Mouse (Mus musculus): ENCODE results near the gene Slc5a4b. TPM values are rescaled to one million over a fixed set of nuclear protein-coding genes. Genes with fewer than 3 reads are reported as not detected.

Gene Slc5a4b
- polyA plus RNA-seq, 1 experiment from 2014 or later = not detected

- no peaks in the 10 kb centered on the region for H3K27me3 ChIP-seq (ENCODE audit: control insufficient read depth, insufficient read depth, low read length)
- H3K36me3 ChIP-seq (ENCODE audit: control insufficient read depth, insufficient read depth, low read length) = no peaks in the 10 kb centered on the region
- no peak overlapping the region for H3K4me3 ChIP-seq (replicated peaks; ENCODE audit: low read depth, low read length)
- DNase-seq = no peak
- H3K27ac ChIP-seq (replicated peaks; ENCODE audit: low read depth, low read length) = no peak overlapping the region
- ATAC-seq (ENCODE audit: low FRiP score, low TSS enrichment) = no peak
- no peak overlapping the region for H3K9ac ChIP-seq (replicated peaks; ENCODE audit: low read length)
- H3K9me3 ChIP-seq (ENCODE audit: control insufficient read depth, low read length) = no peaks in the 10 kb centered on the region
- 88% methylated on average over 11 of the region's 11 CpGs for WGBS
- no peak overlapping the region for H3K4me2 ChIP-seq (ENCODE audit: low read length)
- H3K4me1 ChIP-seq (ENCODE audit: control insufficient read depth, insufficient read depth, low read length) = no peaks in the 10 kb centered on the region
Observed at GRCm38 (mm10) chr10:76051860-76052259, 58.9 kb downstream of the Slc5a4b start.

GRCm38 (mm10) chr10:76048967-76049366, 61.8 kb downstream of the Slc5a4b start:
- Histone ChIP-seq H3K4me3 (replicated peaks; ENCODE audit: low read depth, low read length) (no peak overlapping the region), H3K4me1 (ENCODE audit: control insufficient read depth, insufficient read depth, low read length) (no peaks in the 10 kb centered on the region), H3K9ac (replicated peaks; ENCODE audit: low read length) (no peak overlapping the region), H3K36me3 (ENCODE audit: control insufficient read depth, insufficient read depth, low read length) (no peaks in the 10 kb centered on the region), H3K9me3 (ENCODE audit: control insufficient read depth, low read length) (no peaks in the 10 kb centered on the region), H3K27ac (replicated peaks; ENCODE audit: low read depth, low read length) (no peak overlapping the region), H3K27me3 (ENCODE audit: control insufficient read depth, insufficient read depth, low read length) (no peaks in the 10 kb centered on the region), H3K4me2 (ENCODE audit: low read length) (no peak overlapping the region)
- ATAC-seq (ENCODE audit: low FRiP score, low TSS enrichment) (no peak), DNase-seq (no peak)
- 59% methylated on average over 6 of the region's 6 CpGs for WGBS

GRCm38 (mm10) chr10:76047182-76047869, 63.4 kb downstream of the Slc5a4b start:
- H3K9me3 ChIP-seq (ENCODE audit: control insufficient read depth, low read length) = no peaks in the 10 kb centered on the region
- H3K4me2 ChIP-seq (ENCODE audit: low read length) = no peak overlapping the region
- H3K4me1 ChIP-seq (ENCODE audit: control insufficient read depth, insufficient read depth, low read length) = no peaks in the 10 kb centered on the region
- no peak overlapping the region for H3K27ac ChIP-seq (replicated peaks; ENCODE audit: low read depth, low read length)
- peaks cover 3% of the 10 kb centered on the region; the same call in 1 of the 2 replicates for H3K36me3 ChIP-seq (ENCODE audit: control insufficient read depth, insufficient read depth, low read length)
- ATAC-seq (ENCODE audit: low FRiP score, low TSS enrichment) (no peak), DNase-seq (no peak)
- no peak overlapping the region for H3K4me3 ChIP-seq (replicated peaks; ENCODE audit: low read depth, low read length)
- no peaks in the 10 kb centered on the region for H3K27me3 ChIP-seq (ENCODE audit: control insufficient read depth, insufficient read depth, low read length)
- no peak overlapping the region for H3K9ac ChIP-seq (replicated peaks; ENCODE audit: low read length)
- WGBS = 57% methylated on average over 5 of the region's 5 CpGs

GRCm38 (mm10) chr10:76046754-76047153, 64.0 kb downstream of the Slc5a4b start:
- Histone ChIP-seq H3K4me1 (ENCODE audit: control insufficient read depth, insufficient read depth, low read length) (no peaks in the 10 kb centered on the region), H3K4me3 (replicated peaks; ENCODE audit: low read depth, low read length) (no peak overlapping the region), H3K27ac (replicated peaks; ENCODE audit: low read depth, low read length) (no peak overlapping the region), H3K36me3 (ENCODE audit: control insufficient read depth, insufficient read depth, low read length) (peaks cover 3% of the 10 kb centered on the region; the same call in 1 of the 2 replicates), H3K27me3 (ENCODE audit: control insufficient read depth, insufficient read depth, low read length) (no peaks in the 10 kb centered on the region), H3K9ac (replicated peaks; ENCODE audit: low read length) (no peak overlapping the region), H3K9me3 (ENCODE audit: control insufficient read depth, low read length) (no peaks in the 10 kb centered on the region), H3K4me2 (ENCODE audit: low read length) (no peak overlapping the region)
- DNase-seq = no peak
- no peak for ATAC-seq (ENCODE audit: low FRiP score, low TSS enrichment)
- WGBS = 78% methylated on average over 1 of the region's 1 CpGs

GRCm38 (mm10) chr10:76045343-76045742, 65.4 kb downstream of the Slc5a4b start:
- no peak overlapping the region for H3K4me3 ChIP-seq (replicated peaks; ENCODE audit: low read depth, low read length)
- WGBS = 46% methylated on average over 5 of the region's 5 CpGs
- no peak overlapping the region for H3K4me2 ChIP-seq (ENCODE audit: low read length)
- H3K9me3 ChIP-seq (ENCODE audit: control insufficient read depth, low read length) = no peaks in the 10 kb centered on the region
- H3K4me1 ChIP-seq (ENCODE audit: control insufficient read depth, insufficient read depth, low read length) = no peaks in the 10 kb centered on the region
- ATAC-seq (ENCODE audit: low FRiP score, low TSS enrichment) (no peak), DNase-seq (no peak)
- H3K27me3 ChIP-seq (ENCODE audit: control insufficient read depth, insufficient read depth, low read length) = no peaks in the 10 kb centered on the region
- H3K27ac ChIP-seq (replicated peaks; ENCODE audit: low read depth, low read length) = no peak overlapping the region
- no peak overlapping the region for H3K9ac ChIP-seq (replicated peaks; ENCODE audit: low read length)
- peaks cover 12% of the 10 kb centered on the region for H3K36me3 ChIP-seq (ENCODE audit: control insufficient read depth, insufficient read depth, low read length)

- Histone ChIP-seq H3K4me2 (ENCODE audit: low read length) (no peak overlapping the region), H3K4me3 (replicated peaks; ENCODE audit: low read depth, low read length) (no peak overlapping the region), H3K9ac (replicated peaks; ENCODE audit: low read length) (no peak overlapping the region), H3K9me3 (ENCODE audit: control insufficient read depth, low read length) (no peaks in the 10 kb centered on the region), H3K27me3 (ENCODE audit: control insufficient read depth, insufficient read depth, low read length) (no peaks in the 10 kb centered on the region), H3K4me1 (ENCODE audit: control insufficient read depth, insufficient read depth, low read length) (peaks cover 5% of the 10 kb centered on the region; the same call in 1 of the 2 replicates), H3K36me3 (ENCODE audit: control insufficient read depth, insufficient read depth, low read length) (peaks cover 39% of the 10 kb centered on the region), H3K27ac (replicated peaks; ENCODE audit: low read depth, low read length) (no peak overlapping the region)
- 97% methylated on average over 5 of the region's 5 CpGs for WGBS
- ATAC-seq (ENCODE audit: low FRiP score, low TSS enrichment) (no peak), DNase-seq (no peak)
Observed at GRCm38 (mm10) chr10:76036962-76037361, 73.8 kb downstream of the Slc5a4b start.

GRCm38 (mm10) chr10:76035277-76035676, 75.5 kb downstream of the Slc5a4b start:
- Histone ChIP-seq H3K9me3 (ENCODE audit: control insufficient read depth, low read length) (no peaks in the 10 kb centered on the region), H3K4me2 (ENCODE audit: low read length) (no peak overlapping the region), H3K4me1 (ENCODE audit: control insufficient read depth, insufficient read depth, low read length) (peaks cover 5% of the 10 kb centered on the region; the same call in 1 of the 2 replicates), H3K4me3 (replicated peaks; ENCODE audit: low read depth, low read length) (no peak overlapping the region), H3K27me3 (ENCODE audit: control insufficient read depth, insufficient read depth, low read length) (no peaks in the 10 kb centered on the region), H3K36me3 (ENCODE audit: control insufficient read depth, insufficient read depth, low read length) (peaks cover 29% of the 10 kb centered on the region), H3K27ac (replicated peaks; ENCODE audit: low read depth, low read length) (no peak overlapping the region), H3K9ac (replicated peaks; ENCODE audit: low read length) (no peak overlapping the region)
- DNase-seq (no peak), ATAC-seq (ENCODE audit: low FRiP score, low TSS enrichment) (no peak)

GRCm38 (mm10) chr10:76034001-76034600, 76.7 kb downstream of the Slc5a4b start:
- Histone ChIP-seq H3K27ac (replicated peaks; ENCODE audit: low read depth, low read length) (no peak overlapping the region), H3K27me3 (ENCODE audit: control insufficient read depth, insufficient read depth, low read length) (no peaks in the 10 kb centered on the region), H3K9ac (replicated peaks; ENCODE audit: low read length) (no peak overlapping the region), H3K4me3 (replicated peaks; ENCODE audit: low read depth, low read length) (no peak overlapping the region), H3K36me3 (ENCODE audit: control insufficient read depth, insufficient read depth, low read length) (peaks cover 17% of the 10 kb centered on the region), H3K4me2 (ENCODE audit: low read length) (no peak overlapping the region), H3K9me3 (ENCODE audit: control insufficient read depth, low read length) (no peaks in the 10 kb centered on the region), H3K4me1 (ENCODE audit: control insufficient read depth, insufficient read depth, low read length) (peaks cover 5% of the 10 kb centered on the region; the same call in 1 of the 2 replicates)
- 97% methylated on average over 8 of the region's 8 CpGs for whole genome bisulfite sequencing
- ATAC-seq (ENCODE audit: low FRiP score, low TSS enrichment) (no peak), DNase-seq (no peak)

GRCm38 (mm10) chr10:76033119-76033455, 77.7 kb downstream of the Slc5a4b start:
- Histone ChIP-seq H3K27ac (replicated peaks; ENCODE audit: low read depth, low read length) (no peak overlapping the region; the same call in 1 of the 2 replicates), H3K27me3 (ENCODE audit: control insufficient read depth, insufficient read depth, low read length) (no peaks in the 10 kb centered on the region), H3K4me3 (replicated peaks; ENCODE audit: low read depth, low read length) (peak overlapping the region; percentile 91), H3K9ac (replicated peaks; ENCODE audit: low read length) (peak overlapping the region; percentile 94), H3K4me2 (ENCODE audit: low read length) (peak overlapping the region; percentile 81), H3K36me3 (ENCODE audit: control insufficient read depth, insufficient read depth, low read length) (peaks cover 7% of the 10 kb centered on the region), H3K9me3 (ENCODE audit: control insufficient read depth, low read length) (no peaks in the 10 kb centered on the region), H3K4me1 (ENCODE audit: control insufficient read depth, insufficient read depth, low read length) (peaks cover 5% of the 10 kb centered on the region; the same call in 1 of the 2 replicates)
- 19% methylated on average over 7 of the region's 7 CpGs for WGBS
- ATAC-seq (ENCODE audit: low FRiP score, low TSS enrichment) (no peak), DNase-seq (no peak)
